Mouse (Mus musculus): ENCODE measurements around the gene Vmn1r166.
"Not testable (repeated sequence)": the region's sequence is repeated elsewhere in the genome, so short reads cannot be mapped to it uniquely, and the experiment has no call there.

Gene Vmn1r166

DNA sequence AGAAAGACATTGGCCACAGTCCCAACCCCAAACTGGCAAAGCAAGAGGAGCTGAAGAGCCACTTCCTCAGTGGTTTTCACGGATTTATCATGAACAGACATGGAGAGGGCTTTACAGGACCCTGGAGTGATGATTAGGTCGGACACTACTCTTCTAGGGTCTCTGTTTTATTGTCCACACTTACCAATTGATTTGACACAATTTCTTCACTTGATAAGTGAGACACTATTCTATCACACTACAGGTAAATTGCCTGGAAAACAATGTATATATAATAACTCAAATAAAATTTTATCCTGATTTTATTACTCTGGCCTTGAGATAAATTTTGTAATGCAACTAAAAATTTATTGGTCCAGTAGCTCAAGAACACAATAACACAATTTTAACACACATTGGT lies at the start of gene Vmn1r166:
Vmn1r166 (minus strand) TSS at position 101 of the 400 bp plus-strand sequence.
- not testable (repeated sequence) for DNase-seq (ENCODE audit: low spot score in 2 of 2)

DNA sequence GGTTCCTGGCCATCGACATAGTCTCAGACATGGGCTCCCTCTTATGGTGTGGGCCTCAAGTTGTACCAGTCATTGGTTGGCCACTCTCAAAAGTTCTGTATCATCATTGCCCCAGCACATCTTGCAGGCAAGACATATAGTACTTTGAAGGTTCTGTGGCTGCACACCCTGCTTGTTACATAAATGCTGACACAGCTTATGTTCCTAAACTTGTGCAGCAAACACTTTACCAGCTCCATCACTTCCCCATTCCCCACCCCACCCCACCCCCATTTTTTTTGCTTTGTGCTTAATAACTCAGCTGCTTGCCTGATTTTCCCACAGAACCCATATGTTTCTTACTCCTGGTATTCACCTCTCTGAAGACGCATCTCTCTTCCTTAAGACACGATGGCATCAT lies 49.4 kb upstream of the Vmn1r166 start, which contains the start of gene Nlrp4e:
Nlrp4e (plus strand) TSS at position 301 of the 400 bp plus-strand sequence.
- not testable (repeated sequence) for DNase-seq (ENCODE audit: low spot score in 2 of 2)

DNA sequence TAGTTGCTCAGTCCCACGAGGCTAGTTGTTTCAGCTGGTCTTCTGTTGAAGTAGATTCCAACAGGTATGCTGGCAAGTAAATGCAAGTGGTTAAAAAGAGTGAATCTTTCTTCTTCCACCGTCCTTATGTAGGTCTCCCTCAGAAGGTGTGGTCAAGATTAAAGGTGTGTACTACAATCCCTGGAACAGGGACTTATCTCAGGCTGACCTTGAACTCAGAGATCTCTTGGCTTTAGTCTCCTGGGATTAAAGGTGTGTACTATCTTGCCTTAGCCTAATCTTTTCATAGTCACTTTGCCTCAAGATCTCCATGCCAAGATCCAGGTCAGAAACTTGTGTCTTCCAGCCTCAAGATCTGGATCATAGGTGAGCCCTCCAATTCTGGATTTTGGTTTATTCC lies 27.3 kb upstream of the Vmn1r166 start, which contains the start of gene Gm6902:
Gm6902 (minus strand) TSS at position 101 of the 400 bp plus-strand sequence.
- not testable (repeated sequence) for DNase-seq (ENCODE audit: low spot score in 2 of 2)

DNA sequence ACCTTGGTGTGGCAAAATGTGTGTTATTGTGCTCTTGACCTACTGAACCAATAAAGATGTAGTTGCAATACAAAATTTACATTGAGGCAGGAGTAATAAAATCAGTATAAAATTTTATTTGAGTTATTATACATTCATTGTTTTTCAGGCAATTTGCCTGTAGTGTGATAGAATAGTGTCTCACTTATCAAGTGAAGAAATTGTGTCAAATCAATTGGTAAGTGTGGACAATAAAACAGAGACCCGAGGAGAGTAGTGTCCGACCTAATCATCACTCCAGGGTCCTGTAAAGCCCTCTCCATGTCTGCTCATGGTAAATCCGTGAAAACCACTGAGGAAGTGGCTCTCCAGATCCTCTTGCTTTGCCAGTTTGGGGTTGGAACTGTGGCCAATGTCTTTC lies 34.5 kb downstream of the Vmn1r166 start, which contains the start of gene Vmn1r165:
Vmn1r165 (plus strand) TSS at position 301 of the 400 bp plus-strand sequence.
- DNase-seq (ENCODE audit: low spot score in 2 of 2): not testable (repeated sequence)
